Mouse (Mus musculus) liver, adult 2 months (tissue): ENCODE measurements around the gene Lrrc4c. TPM values are rescaled to one million over a fixed set of nuclear protein-coding genes. Genes with fewer than 3 reads are reported as not detected.

Experiments used
- DNase-seq: peaks from one replicate; pipeline ENCODE4 v3.0.0-alpha.2; 2011; ENCODE audit warnings: low read depth, low spot score; ENCODE audit errors: extremely low read depth
- H3K27ac ChIP-seq: fragments of 200-500 bp; replicated peaks from 2 replicates; pipeline ENCODE4 v1.5.1; 2012; ENCODE audit warnings: low read depth, mild to moderate bottlenecking, control low read depth, inconsistent platforms, low read length; ENCODE audit not compliant: insufficient read depth
- H3K27me3 ChIP-seq: fragments of 200-500 bp; 2 replicates; pipeline ENCODE4 v1.6.1; 2012; ENCODE audit warnings: mild to moderate bottlenecking, moderate library complexity, low read length, inconsistent platforms; ENCODE audit not compliant: control insufficient read depth, insufficient read depth
- H3K36me3 ChIP-seq: fragments of 200-500 bp; 2 replicates; pipeline ENCODE4 v1.6.1; 2012; ENCODE audit warnings: low read length, inconsistent platforms; ENCODE audit not compliant: control insufficient read depth, insufficient read depth
- H3K4me1 ChIP-seq: fragments of 200-500 bp; 2 replicates; pipeline ENCODE4 v1.6.1; 2011; ENCODE audit warnings: low read length; ENCODE audit not compliant: control insufficient read depth, insufficient read depth
- H3K4me3 ChIP-seq: fragments of 200-500 bp; 2 replicates; pipeline ENCODE4 v1.5.1; 2011; ENCODE audit warnings: low read depth, mild to moderate bottlenecking, control low read depth, low read length, moderate library complexity; ENCODE audit not compliant: insufficient read depth
- H3K79me2 ChIP-seq: fragments of 200-500 bp; 2 replicates; pipeline ENCODE4 v1.6.1; 2012; ENCODE audit warnings: inconsistent platforms, mild to moderate bottlenecking, low read length, moderate library complexity; ENCODE audit not compliant: control insufficient read depth, insufficient read depth
- H3K9ac ChIP-seq: fragments of 200-500 bp; 2 replicates; pipeline ENCODE4 v1.6.1; 2012; ENCODE audit warnings: low read depth, mild to moderate bottlenecking, control low read depth, inconsistent platforms, low read length
- CTCF ChIP-seq: fragments of 200-500 bp; IDR thresholded peaks from 2 replicates; pipeline ENCODE4 v1.5.1; 2011; ENCODE audit warnings: low read depth, low read length, control low read depth
- POLR2A ChIP-seq: fragments of 200-500 bp; IDR thresholded peaks from 2 replicates; pipeline ENCODE4 v1.6.1; 2011; ENCODE audit warnings: low read length, control low read depth; ENCODE audit not compliant: insufficient read depth; ENCODE audit errors: extremely low read depth
- WGBS: fragments of 180-500 bp; shearing (Covaris S2); methylation state at CpG from one replicate; pipeline ENCODE4 v1.1.7; 2018; 5-methylcytosine and 5-hydroxymethylcytosine counted together
- polyA plus RNA-seq: library from polyadenylated mRNA; depleted of rRNA; stranded (reverse); fragments of >200 nt; gene quantifications from 2 replicates; pipeline ENCODE4 v1.2.3, GENCODE M21; 2012
- total RNA-seq: library from RNA; depleted of rRNA; stranded (reverse); fragments of >200 nt; gene quantifications from 2 replicates; pipeline ENCODE4 v1.2.3, GENCODE M21; 2014

Gene Lrrc4c
- total and polyA plus RNA-seq, 2 experiments = 0.39 to 1.4 TPM

DNA sequence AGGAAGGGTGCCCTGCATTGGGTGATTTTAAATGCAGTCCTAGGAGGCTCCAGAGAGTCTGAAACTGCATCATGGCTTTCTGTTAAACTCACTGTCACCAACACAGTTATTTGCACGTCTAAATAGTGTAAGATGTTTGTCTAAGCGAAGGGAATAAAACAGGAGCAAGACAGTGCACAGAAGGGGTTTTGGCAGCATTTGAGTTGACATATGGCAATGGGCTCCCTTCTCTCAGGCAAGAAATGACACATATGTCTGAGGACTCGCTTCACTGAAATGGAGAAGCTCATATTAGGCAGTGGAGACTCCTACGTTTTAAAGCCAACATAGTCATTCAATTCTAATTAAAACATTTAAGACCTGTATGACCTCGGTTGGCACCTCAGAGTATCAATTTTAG lies 445.6 kb downstream of the Lrrc4c start:
- Histone ChIP-seq H3K27ac (no peak overlapping the region), H3K27me3 (no peaks in the 10 kb centered on the region), H3K79me2 (no peaks in the 10 kb centered on the region), H3K36me3 (no peaks in the 10 kb centered on the region), H3K4me1 (no peaks in the 10 kb centered on the region), H3K9ac (no peak overlapping the region), H3K4me3 (no peak overlapping the region)
- no peak for TF ChIP-seq CTCF
- no peak for TF ChIP-seq POLR2A
- DNase-seq = no peak
- 68% methylated on average over 5 of the region's 5 CpGs for WGBS

DNA sequence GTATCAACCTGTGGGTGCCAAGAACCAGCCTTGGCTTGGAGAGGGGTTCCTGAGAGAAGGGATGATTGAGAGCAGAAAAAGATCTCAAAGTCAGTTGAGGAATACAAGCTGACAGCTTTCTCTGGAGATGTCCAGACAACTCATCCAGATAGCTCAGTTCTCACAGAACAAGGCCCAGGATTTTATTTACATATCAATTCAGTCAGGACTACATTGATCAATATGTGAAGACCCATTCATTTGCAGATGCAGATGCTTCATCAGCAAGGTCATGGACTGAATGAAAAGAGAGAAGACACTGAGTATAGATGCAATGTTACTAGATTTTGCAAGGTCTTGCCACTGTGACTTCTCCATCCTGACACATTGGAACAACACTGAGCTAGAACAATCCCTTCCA lies 457.4 kb downstream of the Lrrc4c start:
- Histone ChIP-seq H3K27me3 (no peaks in the 10 kb centered on the region), H3K9ac (no peak overlapping the region), H3K27ac (no peak overlapping the region), H3K4me3 (no peak overlapping the region), H3K4me1 (no peaks in the 10 kb centered on the region), H3K79me2 (no peaks in the 10 kb centered on the region), H3K36me3 (no peaks in the 10 kb centered on the region)
- TF ChIP-seq CTCF = no peak
- no peak for TF ChIP-seq POLR2A
- no peak for DNase-seq

- no peaks in the 10 kb centered on the region for H3K79me2 ChIP-seq
- H3K9ac ChIP-seq = no peak overlapping the region
- no peak for DNase-seq
- no peaks in the 10 kb centered on the region for H3K36me3 ChIP-seq
- H3K4me1 ChIP-seq = no peaks in the 10 kb centered on the region
- 28% methylated on average over 6 of the region's 6 CpGs for WGBS
- no peaks in the 10 kb centered on the region for H3K27me3 ChIP-seq
- TF ChIP-seq CTCF (no peak), POLR2A (no peak)
- H3K27ac ChIP-seq = no peak overlapping the region
- H3K4me3 ChIP-seq = no peak overlapping the region
These were observed 478.9 kb downstream of the Lrrc4c start for GRCm38 (mm10) chr2:96796681-96797385.

DNA sequence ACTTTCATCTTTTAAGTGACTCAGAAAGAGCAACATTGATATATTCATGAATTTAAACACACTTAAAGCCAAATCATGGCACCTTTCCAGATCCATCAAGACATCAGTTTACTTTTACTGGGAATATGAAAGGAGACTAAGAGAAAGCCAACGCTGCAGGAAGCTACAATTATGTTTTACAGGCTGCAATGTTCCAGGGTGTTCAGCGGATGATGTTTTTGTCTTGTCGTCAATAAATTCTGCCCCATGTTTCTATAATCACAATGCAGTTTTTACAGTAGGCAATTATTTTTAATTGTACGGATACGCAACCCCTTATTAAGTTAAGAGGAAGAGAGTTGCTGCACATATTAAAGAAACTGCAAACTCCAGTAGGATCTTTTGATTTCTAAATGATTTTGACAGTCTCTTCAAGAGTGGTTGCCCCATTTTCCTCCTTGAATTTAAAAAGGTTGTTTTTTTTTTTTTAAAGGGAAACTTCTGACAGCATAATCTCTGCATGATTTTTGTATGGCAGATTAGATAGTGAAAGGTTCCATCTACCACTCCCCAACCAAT lies 532.9 kb downstream of the Lrrc4c start:
- Histone ChIP-seq H3K27ac (no peak overlapping the region), H3K79me2 (no peaks in the 10 kb centered on the region), H3K4me1 (no peaks in the 10 kb centered on the region), H3K4me3 (no peak overlapping the region), H3K27me3 (no peaks in the 10 kb centered on the region), H3K9ac (no peak overlapping the region), H3K36me3 (no peaks in the 10 kb centered on the region)
- 90% methylated on average over 5 of the region's 5 CpGs for WGBS
- TF ChIP-seq CTCF (no peak), POLR2A (no peak)
- DNase-seq = no peak

GRCm38 (mm10) chr2:96853797-96854196 lies 535.8 kb downstream of the Lrrc4c start:
- H3K4me1 ChIP-seq = no peaks in the 10 kb centered on the region
- DNase-seq = no peak
- H3K79me2 ChIP-seq = no peaks in the 10 kb centered on the region
- 90% methylated on average over 1 of the region's 1 CpGs for WGBS
- TF ChIP-seq POLR2A = no peak
- TF ChIP-seq CTCF = no peak
- H3K4me3 ChIP-seq = no peak overlapping the region
- H3K9ac ChIP-seq = no peak overlapping the region
- no peak overlapping the region for H3K27ac ChIP-seq
- no peaks in the 10 kb centered on the region for H3K36me3 ChIP-seq
- H3K27me3 ChIP-seq = no peaks in the 10 kb centered on the region

GRCm38 (mm10) chr2:96876062-96876461 lies 558.1 kb downstream of the Lrrc4c start:
- WGBS = 92% methylated on average over 1 of the region's 1 CpGs
- Histone ChIP-seq H3K4me1 (no peaks in the 10 kb centered on the region), H3K4me3 (no peak overlapping the region), H3K27ac (no peak overlapping the region), H3K36me3 (no peaks in the 10 kb centered on the region), H3K9ac (no peak overlapping the region), H3K27me3 (no peaks in the 10 kb centered on the region), H3K79me2 (no peaks in the 10 kb centered on the region)
- TF ChIP-seq CTCF (no peak), POLR2A (no peak)
- no peak for DNase-seq
